Mouse (Mus musculus) thymus, adult 2 months (tissue): ENCODE measurements around the gene Akap5.

Experiments used
- CTCF ChIP-seq: fragments of 200-500 bp; IDR thresholded peaks from 2 replicates; pipeline ENCODE4 v1.5.1; 2012; ENCODE audit warnings: mild to moderate bottlenecking, control low read depth, low read length, moderate library complexity, borderline replicate concordance; ENCODE audit not compliant: control insufficient read depth, poor library complexity, insufficient read depth; ENCODE audit errors: extremely low read depth
- POLR2A ChIP-seq: fragments of 200-500 bp; IDR thresholded peaks from 2 replicates; pipeline ENCODE4 v1.6.1; 2012; ENCODE audit warnings: mild to moderate bottlenecking, low read length, control low read depth, moderate library complexity; ENCODE audit not compliant: control insufficient read depth, poor library complexity, insufficient read depth; ENCODE audit errors: extremely low read depth

DNA sequence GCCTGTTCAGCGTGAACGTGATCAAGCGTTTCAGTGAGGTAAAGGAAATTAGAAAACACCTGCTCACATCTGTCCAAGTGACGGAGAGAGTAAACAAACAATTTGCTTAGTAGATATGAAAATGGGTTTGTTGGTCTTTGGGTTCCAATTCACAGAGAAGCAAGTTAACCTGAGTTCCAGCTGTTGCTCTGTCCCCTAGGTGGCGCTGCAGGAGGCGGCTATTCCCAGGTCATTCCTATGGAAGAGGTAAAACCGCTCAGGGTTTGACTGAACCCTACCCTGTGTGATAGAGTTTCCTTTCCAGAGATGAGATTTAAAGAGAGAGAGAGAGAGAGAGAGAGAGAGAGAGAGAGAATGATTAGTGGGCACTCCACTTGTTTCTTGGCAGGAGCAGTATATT is 31.5 kb upstream of the Akap5 start:
- peak; percentile 18; the same call in 1 of the 2 replicates for TF ChIP-seq CTCF
- TF ChIP-seq POLR2A, result no peak
